Mouse (Mus musculus): Measurements from ENCODE around the gene Kif28. TPM values are rescaled to one million over a fixed set of nuclear protein-coding genes. Genes with fewer than 3 reads are reported as not detected.
"Not testable (repeated sequence)": the region's sequence is repeated elsewhere in the genome, so short reads cannot be mapped to it uniquely, and the experiment has no call there.

The Kif28 gene
- total RNA-seq, 2 experiments from 2014 or later = 0.41 to 0.72 TPM

GRCm38 (mm10) chr1:179650284-179650683 lies 94.8 kb downstream of the Kif28 start:
- no peak for DNase-seq
- intact Hi-C loops (cut with DNase I) = no loop called here

GRCm38 (mm10) chr1:179649324-179649723 lies 95.7 kb downstream of the Kif28 start:
- no peak for DNase-seq
- intact Hi-C loops (cut with DNase I) = loop anchor here (1.0 to 10.0 kb wide), 3 partner anchors 17 to 195 kb away; no protein-coding TSS in a partner anchor

GRCm38 (mm10) chr1:179648678-179649077 lies 96.4 kb downstream of the Kif28 start:
- intact Hi-C loops (cut with DNase I) = loop anchor here (1.0 to 10.0 kb wide), 3 partner anchors 18 to 196 kb away; no protein-coding TSS in a partner anchor
- not testable (repeated sequence) for DNase-seq

GRCm38 (mm10) chr1:179645980-179646268 lies 99.1 kb downstream of the Kif28 start:
- DNase-seq = no peak
- intact Hi-C loops (cut with DNase I) = loop anchor here (10.0 kb wide), 2 partner anchors 89 to 199 kb away; no protein-coding TSS in a partner anchor

Other genes starting within 250 kb of the Kif28 start
- gene Smyd3, start 227.2 kb downstream of the Kif28 start, total RNA-seq (2021) = 1 to 10 TPM; 5.9 to 9.3 TPM
- gene Tfb2m, start 199.0 kb downstream of the Kif28 start, total RNA-seq (2021) = 10 to 100 TPM; 33.9 to 42.3 TPM
- 10 to 100 TPM; 43.6 to 51.9 TPM for gene Cnst, start 198.9 kb downstream of the Kif28 start, total RNA-seq (2021)
- gene Sccpdh, start 77.1 kb downstream of the Kif28 start, total RNA-seq (2021) = 10 to 100 TPM; 61.0 to 65.4 TPM
- gene Gm10518, start 58.1 kb upstream of the Kif28 start, total RNA-seq (2021) = not detected
- 10 to 100 TPM; 21.9 to 22.8 TPM for gene Ahctf1, start 58.4 kb upstream of the Kif28 start, total RNA-seq (2021)
- 10 to 100 TPM; 43.0 to 47.2 TPM for gene Cdc42bpa, start 215.2 kb upstream of the Kif28 start, total RNA-seq (2021)

All from heart, postnatal 14 days (tissue).